Mouse (Mus musculus) stomach, postnatal 0 days (tissue): ENCODE measurements at regions not wholly inside any gene's neighbourhood (a gene's known extent, or its start where the extent isn't known, plus 50 kb on each side); places are given as distances from the start of the nearest gene placed in this dataset.

Experiments
- CTCF ChIP-seq: IDR thresholded peaks from 2 replicates; pipeline ENCODE4 v1.5.1; 2016; ENCODE audit warnings: antibody characterized with exemption, low read depth, mild to moderate bottlenecking, moderate library complexity
- EP300 ChIP-seq: optimal IDR thresholded peaks from 2 replicates; pipeline ENCODE3; 2016; ENCODE audit warnings: antibody characterized with exemption

DNA sequence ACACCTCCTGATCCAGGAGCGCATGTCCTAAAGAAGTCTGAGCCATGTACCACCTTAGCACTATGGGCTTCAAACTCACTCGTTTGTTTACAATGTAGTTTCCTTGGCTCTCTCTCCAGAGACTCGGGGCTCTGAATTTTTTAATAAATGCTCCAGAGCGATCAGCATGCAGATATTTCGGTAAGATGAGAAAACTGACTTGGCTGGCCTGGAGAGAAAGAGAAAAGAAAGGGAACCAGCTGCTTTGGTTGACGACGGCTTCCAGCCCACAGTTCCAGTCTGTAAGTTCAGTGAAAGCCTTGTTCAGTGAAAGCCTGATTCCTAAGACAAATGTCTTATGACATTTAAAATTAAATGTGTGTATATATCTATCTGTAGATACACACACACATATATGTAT lies 59.4 kb upstream of the Adpgk start:
- no peak for TF ChIP-seq EP300
- no peak for TF ChIP-seq CTCF
